Mouse (Mus musculus) brain, embryonic 14.5 days (tissue): ENCODE measurements at regions not wholly inside any gene's neighbourhood (a gene's known extent, or its start where the extent isn't known, plus 50 kb on each side); places are given as distances from the start of the nearest gene placed in this dataset.

Experiments
- CTCF ChIP-seq: fragments of 200-500 bp; IDR thresholded peaks from 2 replicates; pipeline ENCODE4 v1.5.1; 2012; ENCODE audit warnings: inconsistent platforms, mild to moderate bottlenecking, moderate library complexity, borderline replicate concordance; ENCODE audit not compliant: insufficient read depth, insufficient read length; ENCODE audit errors: extremely low read depth
- POLR2A ChIP-seq: fragments of 200-500 bp; IDR thresholded peaks from 2 replicates; pipeline ENCODE4 v1.6.1; 2012; ENCODE audit warnings: mild to moderate bottlenecking, inconsistent platforms, borderline replicate concordance; ENCODE audit not compliant: poor library complexity, insufficient read depth, insufficient read length, severe bottlenecking; ENCODE audit errors: extremely low read depth

- TF ChIP-seq POLR2A (no peak), CTCF (no peak)
Measured at GRCm38 (mm10) chr1:38725805-38726204, 61.0 kb upstream of the Aff3 start.
